Comparison of ENCODE assay signal across 32 mouse cellular contexts in genomic region chr10:108392151-108392550, GRCm38 (mm10).
"Had no signal": no experiment of that assay in that cellular context is flagged by ENCODE, and none has a peak within 500 bp of the region (broad histone marks: within the 10 kb centered on the region; RNA-seq: fewer than 3 reads in every experiment).

No protein-coding gene starts in this region.

- H3K36me3 ChIP-seq: heart, embryonic 12.5 days; heart, embryonic 13.5 days; heart, embryonic 15.5 days; hindbrain, embryonic 12.5 days; hindbrain, embryonic 13.5 days; hindbrain, embryonic 15.5 days; intestine, embryonic 15.5 days; kidney, embryonic 15.5 days had no signal

- H3K4me1 ChIP-seq: intestine, embryonic 15.5 days had no signal

- H3K27ac ChIP-seq: heart, embryonic 10.5 days; heart, embryonic 13.5 days; heart, embryonic 15.5 days; hindbrain, embryonic 10.5 days; hindbrain, embryonic 12.5 days; hindbrain, embryonic 13.5 days; hindbrain, embryonic 14.5 days; hindbrain, embryonic 15.5 days; hindbrain, postnatal 0 days; intestine, embryonic 15.5 days; kidney, embryonic 15.5 days; kidney, postnatal 0 days; layer of hippocampus, adult 2 months had no signal

- H3K27me3 ChIP-seq: heart, embryonic 12.5 days; heart, embryonic 13.5 days; heart, embryonic 15.5 days; hindbrain, embryonic 12.5 days; hindbrain, embryonic 13.5 days; hindbrain, embryonic 15.5 days; intestine, embryonic 15.5 days; kidney, embryonic 15.5 days had no signal

- ATAC-seq: hindbrain, embryonic 16.5 days; hindbrain, postnatal 0 days; inflammation-experienced regulatory T-cells, adult 6 months; intestine, embryonic 15.5 days; intestine, embryonic 16.5 days; intestine, postnatal 0 days had no signal

- H3K9me3 ChIP-seq: heart, embryonic 10.5 days; heart, embryonic 12.5 days; heart, embryonic 13.5 days; heart, embryonic 15.5 days; hindbrain, embryonic 10.5 days; hindbrain, embryonic 12.5 days; hindbrain, embryonic 13.5 days; hindbrain, embryonic 15.5 days; intestine, embryonic 15.5 days; kidney, embryonic 15.5 days had no signal

- H3K9ac ChIP-seq: heart, embryonic 12.5 days; heart, embryonic 13.5 days; heart, embryonic 15.5 days; hindbrain, embryonic 12.5 days; hindbrain, embryonic 13.5 days; hindbrain, embryonic 14.5 days; hindbrain, embryonic 15.5 days; intestine, embryonic 15.5 days; kidney, embryonic 15.5 days had no signal

- H3K4me2 ChIP-seq: heart, embryonic 11.5 days; heart, embryonic 12.5 days; heart, embryonic 13.5 days; heart, embryonic 15.5 days; hindbrain, embryonic 12.5 days; hindbrain, embryonic 13.5 days; hindbrain, embryonic 14.5 days; hindbrain, embryonic 15.5 days; intestine, embryonic 15.5 days; kidney, embryonic 15.5 days had no signal

- DNase-seq: heart, postnatal 10 days; heart, postnatal 14 days; heart, postnatal 36 days; heart, postnatal 4 days; kidney, adult 11 months; kidney, adult 18-20 months; kidney, adult 8-10 months; kidney, postnatal 10 days; kidney, postnatal 14 days; kidney, postnatal 25 days; kidney, postnatal 4 days; layer of hippocampus, adult 9-11 months; layer of hippocampus, postnatal 36 days had no signal

- H3K4me3 ChIP-seq: heart, embryonic 10.5 days; heart, embryonic 12.5 days; heart, embryonic 13.5 days; heart, embryonic 15.5 days; hindbrain, embryonic 10.5 days; hindbrain, embryonic 12.5 days; hindbrain, embryonic 13.5 days; hindbrain, embryonic 15.5 days; intestine, embryonic 15.5 days; kidney, embryonic 15.5 days; layer of hippocampus, adult 2 months had no signal
